Mouse (Mus musculus): ENCODE results near the gene Gm4922. TPM values are rescaled to one million over a fixed set of nuclear protein-coding genes. Genes with fewer than 3 reads are reported as not detected.

Gene Gm4922
- not detected for polyA plus RNA-seq (2017; shearing (Covaris generic))

DNA sequence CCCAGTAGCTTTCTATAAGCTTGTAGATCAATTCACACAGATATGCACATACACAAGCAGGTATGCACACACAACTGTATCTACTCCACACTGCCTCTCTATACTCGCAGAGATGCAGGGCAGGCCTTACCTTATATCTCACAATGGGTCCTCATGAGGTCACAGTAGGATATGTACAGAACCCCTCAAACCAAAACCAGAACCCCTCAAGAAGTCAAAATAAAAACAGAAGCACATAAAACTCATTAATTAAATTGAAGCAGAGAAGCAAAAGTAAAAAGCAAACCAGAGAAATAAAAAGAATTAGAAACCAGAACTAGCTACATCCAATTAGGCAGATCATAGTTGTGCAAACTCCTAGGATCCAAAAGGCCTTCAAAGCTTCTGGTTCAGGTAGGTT is at the start of gene Gm4922:
Gm4922 (minus strand) TSS at position 101 of the 400 bp plus-strand sequence.

DNA sequence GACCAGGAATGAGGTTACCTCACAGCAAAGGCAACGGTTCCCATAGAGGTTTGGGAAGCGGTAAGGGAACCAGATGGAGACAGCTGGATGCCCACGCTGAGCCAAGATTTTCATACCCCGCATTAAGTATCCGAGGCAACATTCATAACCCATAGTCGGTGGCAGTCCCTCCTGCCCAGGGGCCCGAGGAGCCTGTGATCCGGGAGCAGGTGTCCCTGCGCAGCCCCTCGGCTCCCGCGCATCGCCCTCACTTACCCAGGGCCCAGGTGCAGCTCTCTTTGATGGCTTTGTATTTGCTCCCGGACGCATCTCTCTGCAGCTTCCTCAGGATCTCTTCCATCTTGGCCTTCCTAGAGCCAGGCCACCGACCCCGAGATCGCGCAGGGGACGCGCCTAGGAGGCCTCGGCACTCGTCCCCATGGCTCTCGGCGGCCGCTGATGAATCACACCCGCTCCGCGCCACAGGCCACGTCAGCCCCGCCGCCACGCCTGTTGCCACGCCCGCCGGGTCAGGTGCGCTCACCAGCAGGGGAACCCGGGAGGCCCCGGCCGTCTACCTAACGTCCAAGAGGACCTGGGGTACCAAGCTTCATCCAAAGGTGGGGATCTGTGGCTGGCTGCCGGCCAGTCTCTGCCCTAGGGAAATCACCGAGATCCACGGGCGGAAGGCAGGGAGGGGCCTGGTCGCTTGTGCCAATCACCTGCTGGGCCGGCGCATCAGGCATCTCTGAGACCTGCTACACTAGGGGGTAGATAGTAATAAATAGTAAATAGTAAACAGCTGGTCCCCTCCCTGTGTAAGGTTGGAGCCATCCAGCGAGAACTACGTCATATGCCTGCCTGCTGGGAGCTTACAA is 43.1 kb downstream of the Gm4922 start, which contains the start of gene Arfgef3:
Arfgef3 (minus strand) TSS at position 664 of the 857 bp plus-strand sequence.

Other genes starting within 250 kb of the Gm4922 start
- not detected for gene Hebp2, start 240.7 kb downstream of the Gm4922 start, polyA plus RNA-seq (2017; shearing (Covaris generic))
- not detected for gene Arfgef3, start 42.8 kb downstream of the Gm4922 start, polyA plus RNA-seq (2017; shearing (Covaris generic))
- 0.35 TPM for gene Perp, start 58.2 kb upstream of the Gm4922 start, polyA plus RNA-seq (2017; shearing (Covaris generic))
- 1,206 TPM for gene Tnfaip3, start 228.9 kb upstream of the Gm4922 start, polyA plus RNA-seq (2017; shearing (Covaris generic))